Mouse (Mus musculus) lung, adult 2 months (tissue): ENCODE data around the gene Kcnk16.

Experiments
- CTCF ChIP-seq: fragments of 200-500 bp; IDR thresholded peaks from 2 replicates; pipeline ENCODE4 v1.5.1; 2011; ENCODE audit warnings: mild to moderate bottlenecking, low read length, control low read depth; ENCODE audit not compliant: insufficient read depth
- POLR2A ChIP-seq: fragments of 200-500 bp; IDR thresholded peaks from 2 replicates; pipeline ENCODE4 v1.6.1; 2011; ENCODE audit warnings: low read depth, mild to moderate bottlenecking, control low read depth, low read length, borderline replicate concordance; ENCODE audit errors: extremely low read depth

DNA sequence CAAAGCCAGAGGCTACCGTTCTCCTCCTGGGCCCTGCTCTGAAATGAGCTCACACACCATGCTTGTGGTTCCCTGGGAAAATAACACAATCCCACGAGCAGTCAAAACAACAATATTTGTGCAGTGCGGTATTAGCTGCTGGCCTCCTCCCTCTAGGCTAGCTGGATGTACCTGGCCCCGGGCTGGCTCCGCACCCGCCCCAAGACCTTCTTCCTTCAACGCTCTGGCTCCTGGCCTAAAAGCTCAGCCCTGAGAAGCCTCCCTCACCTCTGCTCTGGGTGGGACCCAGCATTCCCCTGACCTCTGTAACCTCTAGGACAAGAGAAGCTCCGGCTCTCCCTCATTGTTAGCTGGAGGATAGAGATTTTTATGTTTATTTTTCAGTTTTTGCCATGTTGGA lies 26.5 kb downstream of the Kcnk16 start:
- TF ChIP-seq CTCF, result no peak
- no peak for TF ChIP-seq POLR2A
